Mouse (Mus musculus): ENCODE measurements around the gene Wipi1.

Wipi1 gene

GRCm38 (mm10) chr11:109544432-109544831 lies 67.3 kb downstream of the Wipi1 start:
- DNase-seq (ENCODE audit: low read depth, low spot score) = no peak

GRCm38 (mm10) chr11:109543466-109543865 lies 68.3 kb downstream of the Wipi1 start:
- DNase-seq (ENCODE audit: low read depth, low spot score) = no peak

GRCm38 (mm10) chr11:109539290-109539689 lies 72.5 kb downstream of the Wipi1 start:
- no peak for DNase-seq (ENCODE audit: low read depth, low spot score)

- DNase-seq (ENCODE audit: low read depth, low spot score) = no peak
These were observed 74.8 kb downstream of the Wipi1 start for GRCm38 (mm10) chr11:109536939-109537338.

- no peak for DNase-seq (ENCODE audit: low read depth, low spot score)
These were observed 75.8 kb downstream of the Wipi1 start for GRCm38 (mm10) chr11:109535966-109536365.

GRCm38 (mm10) chr11:109530030-109530429 lies 81.7 kb downstream of the Wipi1 start:
- DNase-seq (ENCODE audit: low read depth, low spot score) = no peak

- no peak for DNase-seq (ENCODE audit: low read depth, low spot score)
These were observed 86.2 kb downstream of the Wipi1 start for GRCm38 (mm10) chr11:109525571-109525970.

- no peak for DNase-seq (ENCODE audit: low read depth, low spot score)
These were observed 86.9 kb downstream of the Wipi1 start for GRCm38 (mm10) chr11:109524869-109525268.
